Mouse (Mus musculus) hindbrain, postnatal 0 days (tissue): ENCODE data around the gene Gm20662. TPM values are rescaled to one million over a fixed set of nuclear protein-coding genes. Genes with fewer than 3 reads are reported as not detected.

ENCODE experiments used
- ATAC-seq: fragments of 200-750 bp; cut with Nextera tagmentation; 2 replicates; pipeline ENCODE4 v1.8.0; 2017; ENCODE audit warnings: mild to moderate bottlenecking, moderate TSS enrichment, moderate library complexity
- DNase-seq: peaks from one replicate; pipeline ENCODE4 v3.0.0-alpha.2; 2015; ENCODE audit warnings: low spot score
- H3K27ac ChIP-seq: fragments of 300-500 bp; sonication (generic); 2 replicates; pipeline ENCODE4 v1.5.1; 2014; ENCODE audit warnings: mild to moderate bottlenecking
- H3K27me3 ChIP-seq: fragments of 300-500 bp; sonication (generic); 2 replicates; pipeline ENCODE4 v1.6.1; 2014; ENCODE audit warnings: low read length, mixed read lengths; ENCODE audit not compliant: insufficient read depth
- H3K36me3 ChIP-seq: fragments of 300-500 bp; sonication (generic); 2 replicates; pipeline ENCODE4 v1.6.1; 2014; ENCODE audit warnings: low read length, mixed read lengths; ENCODE audit not compliant: insufficient read depth
- H3K4me1 ChIP-seq: fragments of 300-500 bp; sonication (generic); 2 replicates; pipeline ENCODE4 v1.6.1; 2014; ENCODE audit warnings: antibody characterized with exemption, low read length, mixed read lengths; ENCODE audit not compliant: insufficient read depth
- H3K4me2 ChIP-seq: fragments of 300-500 bp; sonication (generic); 2 replicates; pipeline ENCODE4 v1.6.1; 2014; ENCODE audit warnings: low read depth, mild to moderate bottlenecking, low read length, moderate library complexity, mixed read lengths
- H3K4me3 ChIP-seq: fragments of 300-500 bp; sonication (generic); 2 replicates; pipeline ENCODE4 v1.5.1; 2014; ENCODE audit warnings: low read length
- H3K9ac ChIP-seq: fragments of 300-500 bp; sonication (generic); replicated peaks from 2 replicates; pipeline ENCODE4 v1.6.1; 2014; ENCODE audit warnings: mild to moderate bottlenecking, low read length, moderate library complexity, mixed read lengths
- H3K9me3 ChIP-seq: fragments of 300-500 bp; sonication (generic); 2 replicates; pipeline ENCODE4 v1.6.1; 2016; ENCODE audit warnings: low read length, mixed read lengths
- CTCF ChIP-seq: IDR thresholded peaks from 2 replicates; pipeline ENCODE4 v1.5.1; 2016; ENCODE audit warnings: antibody characterized with exemption, control low read depth, low read depth
- WGBS: fragments of 180-500 bp; shearing (Covaris S2); extraction: QIAGEN DNeasy Blood & Tissue Kit; methylation state at CpG from one replicate; pipeline ENCODE4 v1.1.7; 2014; 5-methylcytosine and 5-hydroxymethylcytosine counted together
- microRNA-seq, 2 experiments: library from miRNA; unstranded; fragments of <30 nt; microRNA quantifications; one replicate each; pipeline ENCODE4; 2016
- polyA plus RNA-seq: library from polyadenylated mRNA; unstranded; fragments of >200 nt; fragmentation: Nextera tagmentation; extraction: Ambion mirVana; gene quantifications from 2 replicates; pipeline ENCODE4 v1.2.1, GENCODE M21; 2015
- total RNA-seq: library from RNA; depleted of rRNA; stranded (reverse); fragments of >200 nt; gene quantifications from 2 replicates; pipeline ENCODE4 v1.2.3, GENCODE M21; 2014; rRNA removed

Gm20662 gene
- total and polyA plus RNA-seq, 2 experiments from 2014 or later: 3.3 TPM; not detected in 1

DNA sequence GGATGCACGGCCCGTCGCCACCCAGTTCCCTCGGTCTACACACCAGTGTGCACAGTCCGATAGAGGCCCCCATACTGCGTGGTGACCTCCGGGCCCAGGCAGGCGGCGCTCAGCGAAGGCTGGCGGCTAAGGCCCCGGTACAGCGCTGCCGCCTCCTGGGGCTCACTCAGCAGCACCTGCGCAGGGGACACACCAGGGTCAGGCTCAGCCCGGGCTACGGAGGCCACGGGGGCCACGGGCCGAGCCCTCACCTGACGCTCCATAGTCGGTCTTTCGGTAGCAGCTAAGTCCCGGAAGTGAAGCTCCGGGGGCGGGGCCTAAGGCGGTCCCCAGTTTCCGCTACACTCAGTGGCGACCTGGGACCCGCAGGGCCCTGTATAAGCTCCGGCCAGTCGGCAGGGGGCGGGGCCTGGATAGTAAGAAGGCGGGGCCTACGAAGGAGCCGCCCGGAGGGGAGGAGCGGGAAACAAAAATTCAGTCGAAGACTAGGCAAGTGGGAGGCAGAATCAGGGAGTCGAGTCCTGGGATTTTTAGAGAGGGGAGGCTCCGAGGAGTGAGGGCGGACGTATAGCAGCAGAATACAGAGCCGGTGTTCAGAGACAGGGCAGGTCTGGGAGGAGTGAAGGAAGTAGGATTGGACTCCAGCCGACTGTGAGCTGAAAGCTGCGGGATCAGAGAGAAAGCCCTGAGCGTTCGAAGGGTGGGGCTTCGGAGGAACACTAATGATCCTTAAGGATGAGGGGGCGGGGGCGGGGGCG lies 98.2 kb downstream of the Gm20662 start, which contains the start of gene Apeh:
Gene Apeh (minus strand): TSS at position 423 of the 758 bp plus-strand sequence.
- peak within 1 kb of the TSS; percentile 74 for H3K9ac ChIP-seq
- no peak for TF ChIP-seq CTCF
- H3K27ac ChIP-seq: peak within 1 kb of the TSS; percentile 77
- H3K4me3 ChIP-seq: peak within 1 kb of the TSS; percentile 67
- under 1% methylated on average over 52 of the region's 52 CpGs for WGBS
- no peaks in the 10 kb centered on the region for H3K27me3 ChIP-seq
- peaks cover 34% of the 10 kb centered on the region for H3K36me3 ChIP-seq
- DNase-seq (peak; percentile 94), ATAC-seq (peak; percentile 92)
- H3K4me1 ChIP-seq: 0 out of 2 replicates have a peak, but pooled peaks cover 8% of the 10 kb centered on the region
- no peaks in the 10 kb centered on the region for H3K9me3 ChIP-seq
- peak within 1 kb of the TSS; percentile 86 for H3K4me2 ChIP-seq

Small RNA genes lying within 50 kb of the gene (microRNA-seq; reads per million reads assigned to microRNA genes)
- 0 reads per million in 2 experiments for gene Mir7088

Other genes with a start within 250 kb of the Gm20662 start
- gene Rbm5, start 225.4 kb upstream of the Gm20662 start, total RNA-seq: 85.5 and 149 TPM in 2 replicates
- 142 and 148 TPM in 2 replicates for gene Rbm5, start 225.4 kb upstream of the Gm20662 start, polyA plus RNA-seq
- gene Rbm6, start 123.1 kb upstream of the Gm20662 start, total RNA-seq: 58.4 and 62.3 TPM in 2 replicates
- 55.0 and 57.2 TPM in 2 replicates for gene Rbm6, start 123.1 kb upstream of the Gm20662 start, polyA plus RNA-seq
- 21.9 and 28.2 TPM in 2 replicates for gene Mon1a, start 108.2 kb upstream of the Gm20662 start, total RNA-seq
- 13.2 and 13.8 TPM in 2 replicates for gene Mon1a, start 108.2 kb upstream of the Gm20662 start, polyA plus RNA-seq
- 0.61 and 2.7 TPM in 2 replicates for gene Mst1r, start 89.5 kb upstream of the Gm20662 start, total RNA-seq
- gene Mst1r, start 89.5 kb upstream of the Gm20662 start, polyA plus RNA-seq: 0.68 and 0.69 TPM in 2 replicates
- not detected in 2 replicates for gene Actl11, start 67.9 kb upstream of the Gm20662 start, total RNA-seq
- gene Actl11, start 67.9 kb upstream of the Gm20662 start, polyA plus RNA-seq: not detected in 2 replicates
- 80.1 and 87.4 TPM in 2 replicates for gene Camkv, start 60.7 kb upstream of the Gm20662 start, total RNA-seq
- gene Camkv, start 60.7 kb upstream of the Gm20662 start, polyA plus RNA-seq: 59.1 and 61.5 TPM in 2 replicates
- 8.4 and 23.3 TPM in 2 replicates for gene Traip, start 46.2 kb upstream of the Gm20662 start, total RNA-seq
- 9.2 and 10.5 TPM in 2 replicates for gene Traip, start 46.2 kb upstream of the Gm20662 start, polyA plus RNA-seq
- 6.0 and 12.8 TPM in 2 replicates for gene Uba7, start 20.8 kb upstream of the Gm20662 start, total RNA-seq
- gene Uba7, start 20.8 kb upstream of the Gm20662 start, polyA plus RNA-seq: 6.2 and 7.4 TPM in 2 replicates
- 0.18 and 0.78 TPM in 2 replicates for gene Gm20661, start 13.3 kb upstream of the Gm20662 start, total RNA-seq
- 0.54 TPM in 1 of 2 replicates, not detected in the other for gene Gm20661, start 13.3 kb upstream of the Gm20662 start, polyA plus RNA-seq
- gene Inka1, start 10.5 kb upstream of the Gm20662 start, total RNA-seq: 5.5 and 7.3 TPM in 2 replicates
- 16.6 and 18.0 TPM in 2 replicates for gene Inka1, start 10.5 kb upstream of the Gm20662 start, polyA plus RNA-seq
- 1.2 and 1.5 TPM in 2 replicates for gene Cdhr4, start 3.9 kb upstream of the Gm20662 start, total RNA-seq
- 0.45 and 0.91 TPM in 2 replicates for gene Cdhr4, start 3.9 kb upstream of the Gm20662 start, polyA plus RNA-seq
- 257 and 258 TPM in 2 replicates for gene Ip6k1, start 6.2 kb downstream of the Gm20662 start, total RNA-seq
- 79.6 and 83.6 TPM in 2 replicates for gene Ip6k1, start 6.2 kb downstream of the Gm20662 start, polyA plus RNA-seq
- gene Gmppb, start 52.9 kb downstream of the Gm20662 start, total RNA-seq: 13.0 and 13.3 TPM in 2 replicates
- 17.1 and 18.1 TPM in 2 replicates for gene Gmppb, start 52.9 kb downstream of the Gm20662 start, polyA plus RNA-seq
- gene Amigo3, start 56.8 kb downstream of the Gm20662 start, total RNA-seq: 4.8 and 6.1 TPM in 2 replicates
- 1.8 and 2.1 TPM in 2 replicates for gene Amigo3, start 56.8 kb downstream of the Gm20662 start, polyA plus RNA-seq
- 0.29 TPM in 1 of 2 replicates, not detected in the other for gene Mst1, start 84.1 kb downstream of the Gm20662 start, total RNA-seq
- gene Mst1, start 84.1 kb downstream of the Gm20662 start, polyA plus RNA-seq: not detected in 2 replicates
- 59.0 and 60.4 TPM in 2 replicates for gene Rnf123, start 87.0 kb downstream of the Gm20662 start, total RNA-seq
- gene Rnf123, start 87.0 kb downstream of the Gm20662 start, polyA plus RNA-seq: 41.8 and 43.8 TPM in 2 replicates
- 47.8 and 53.3 TPM in 2 replicates for gene Apeh, start 98.3 kb downstream of the Gm20662 start, total RNA-seq
- gene Apeh, start 98.3 kb downstream of the Gm20662 start, polyA plus RNA-seq: 39.6 and 40.4 TPM in 2 replicates
- 53.9 and 60.7 TPM in 2 replicates for gene Bsn, start 194.0 kb downstream of the Gm20662 start, total RNA-seq
- gene Bsn, start 194.0 kb downstream of the Gm20662 start, polyA plus RNA-seq: 6.5 and 7.4 TPM in 2 replicates